Mouse (Mus musculus): ENCODE measurements around the gene Sun1.

Gene Sun1

GRCm38 (mm10) chr5:139282191-139282590, 81.8 kb downstream of the Sun1 start:
- in situ Hi-C loops (cut with MboI, MseI) = loop anchor here (5.0 kb wide), 2 partner anchors 50 to 75 kb away; no protein-coding TSS in a partner anchor

DNA sequence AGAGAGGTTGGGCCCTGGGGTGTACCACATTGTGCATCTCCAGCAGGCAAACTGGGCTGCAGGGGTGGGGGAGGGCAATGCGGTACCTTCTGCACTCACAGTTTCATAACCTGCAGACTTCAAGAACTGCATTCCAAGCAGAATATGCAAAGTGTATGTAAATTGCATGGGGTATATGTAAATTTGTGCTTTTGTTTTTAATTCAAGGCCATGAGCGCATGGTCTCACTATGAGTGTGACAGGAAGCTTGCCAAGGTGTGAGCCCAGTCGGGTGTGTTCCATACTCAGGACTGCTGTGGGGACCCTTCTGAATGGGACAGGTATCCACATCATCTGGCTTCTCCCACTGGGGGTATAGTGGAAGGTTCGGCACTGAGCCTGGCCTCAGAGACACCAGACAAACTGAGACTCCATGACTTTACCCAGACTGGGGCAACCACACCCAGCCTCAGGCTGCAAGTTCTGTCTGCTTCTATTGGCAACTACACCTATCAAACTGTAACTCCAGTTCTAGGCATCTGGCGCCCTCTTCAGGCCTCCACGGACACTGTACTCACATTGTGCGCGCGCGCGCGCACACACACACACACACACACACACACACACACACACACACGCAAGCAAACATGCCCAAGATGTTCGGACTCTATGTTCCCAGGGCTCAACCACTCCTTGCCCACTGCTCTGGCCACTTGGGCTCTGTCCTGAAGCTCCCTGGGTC, 83.2 kb downstream of the Sun1 start:
- in situ Hi-C loops (cut with MboI, MseI) = loop anchor here (5.0 kb wide), 2 partner anchors 49 to 74 kb away; no protein-coding TSS in a partner anchor

- in situ Hi-C loops (cut with MboI, MseI) = no loop called here
Observed at GRCm38 (mm10) chr5:139285383-139286067, 85.1 kb downstream of the Sun1 start.

DNA sequence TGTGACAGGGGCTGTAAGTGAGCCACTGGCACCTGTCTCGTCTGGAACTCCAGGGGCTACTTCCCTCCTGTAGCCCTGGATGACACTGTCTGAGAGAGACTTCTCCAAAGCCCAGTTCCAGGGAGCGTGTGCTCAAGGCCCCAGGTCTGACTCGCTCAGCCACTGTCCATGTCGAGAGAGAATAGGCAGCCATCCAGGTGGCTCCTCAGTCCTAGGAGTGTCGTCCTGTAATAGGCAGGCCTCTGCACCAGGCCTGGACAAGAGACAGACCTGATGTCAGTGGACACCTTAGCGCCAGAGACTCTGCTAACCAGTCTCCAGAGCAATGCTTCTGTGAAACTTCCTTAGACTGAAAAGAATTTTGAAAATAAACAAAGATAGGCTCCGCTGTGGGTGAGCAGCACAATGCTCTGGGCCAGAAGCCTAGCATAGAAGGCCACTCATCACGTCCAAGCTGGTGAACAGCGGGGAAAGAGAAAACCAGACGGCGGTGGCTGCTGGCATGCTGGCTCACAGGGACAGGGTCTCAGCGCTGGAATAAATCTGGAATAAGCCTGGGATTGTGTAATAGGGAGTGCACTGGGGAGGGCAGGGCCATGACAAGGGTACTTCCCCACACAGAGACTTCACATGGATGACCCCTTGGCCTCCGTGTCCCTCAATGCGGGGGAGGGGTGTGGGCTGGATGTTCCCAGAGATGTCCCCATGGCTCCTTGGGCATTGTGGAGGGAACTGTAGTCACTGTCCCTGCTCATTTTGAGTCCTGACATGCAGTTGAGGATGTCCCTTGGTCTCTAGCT, 85.9 kb downstream of the Sun1 start:
- in situ Hi-C loops (cut with MboI, MseI) = no loop called here

DNA sequence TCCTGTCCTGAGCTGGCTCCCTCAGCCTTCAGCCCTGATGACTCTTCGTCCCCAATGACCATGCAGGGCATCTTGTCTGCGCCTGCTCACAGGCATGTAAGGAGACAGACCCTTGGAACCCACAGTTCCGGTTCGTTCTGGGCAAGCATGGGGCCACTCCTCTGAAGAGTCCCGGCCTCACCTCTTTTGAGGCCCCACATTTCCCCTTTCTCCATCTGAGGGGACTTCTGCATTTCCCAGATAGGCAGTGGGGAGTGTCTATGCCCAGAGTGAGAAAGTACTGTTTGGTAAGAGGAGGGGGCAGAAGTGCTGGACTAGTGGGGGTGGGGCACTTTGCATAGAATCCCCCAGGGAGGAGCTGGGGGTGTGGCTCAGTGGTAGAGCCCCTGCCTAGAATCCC, 86.7 kb downstream of the Sun1 start:
- in situ Hi-C loops (cut with MboI, MseI) = no loop called here

DNA sequence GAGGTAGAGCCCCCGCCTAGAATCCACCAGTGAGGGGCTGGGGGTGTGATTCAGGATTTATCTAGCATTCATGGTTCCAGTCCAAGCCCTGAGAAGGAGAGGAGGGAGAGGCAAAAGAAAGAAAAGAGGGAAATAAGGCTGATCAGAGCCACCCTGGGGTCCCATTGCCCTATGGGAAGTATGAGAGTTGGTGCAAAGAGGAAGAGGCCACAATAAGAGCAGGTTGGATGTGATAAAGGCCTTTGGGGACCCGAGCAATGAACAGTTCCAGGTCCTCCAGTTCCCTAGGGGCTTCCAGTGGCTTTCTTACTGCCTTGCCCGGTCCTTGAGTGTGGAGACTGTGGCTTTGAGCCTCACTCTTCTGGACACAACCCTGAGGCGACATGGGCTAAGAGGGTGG, 87.3 kb downstream of the Sun1 start:
- in situ Hi-C loops (cut with MboI, MseI) = no loop called here

- in situ Hi-C loops (cut with MboI, MseI) = no loop called here
Observed at GRCm38 (mm10) chr5:139288591-139288990, 88.2 kb downstream of the Sun1 start.

DNA sequence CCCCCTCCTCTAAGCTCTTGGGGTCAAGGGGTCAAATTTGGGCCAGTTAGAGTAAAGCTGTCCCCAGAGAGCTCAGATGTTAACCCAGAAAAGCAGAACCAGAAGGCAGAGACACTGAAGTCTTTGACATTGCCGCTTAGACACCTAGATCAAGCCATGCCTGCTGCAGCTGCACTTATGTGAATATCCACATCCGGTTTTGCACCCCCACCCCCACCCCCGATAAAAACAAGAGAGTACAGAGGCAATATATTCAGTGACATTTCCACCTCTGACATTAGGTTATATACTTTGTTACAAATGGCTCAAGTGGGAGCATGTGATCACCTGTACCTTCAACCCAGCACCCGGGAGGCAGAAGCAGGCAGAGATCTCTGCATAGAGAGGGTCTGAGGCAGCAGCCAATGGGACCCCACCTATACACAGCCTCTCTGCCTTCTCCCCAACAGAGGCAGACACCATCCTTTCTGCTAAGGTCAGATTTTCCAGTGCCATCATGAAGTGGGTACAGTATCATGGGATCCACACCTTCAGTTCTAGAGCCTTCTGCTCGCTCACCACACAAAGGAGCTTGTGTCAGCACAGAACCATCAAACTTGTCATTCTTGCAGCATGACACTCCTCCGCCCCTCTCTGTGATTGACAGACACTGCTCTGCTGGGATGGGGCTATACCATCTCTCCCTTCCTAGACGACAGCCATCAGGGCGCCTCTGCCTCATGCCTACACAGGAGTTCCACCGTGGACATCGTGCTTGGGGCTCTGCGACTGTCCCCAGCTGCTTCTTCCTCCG, 90.2 kb downstream of the Sun1 start:
- in situ Hi-C loops (cut with MboI, MseI) = no loop called here

- in situ Hi-C loops (cut with MboI, MseI) = no loop called here
Observed at GRCm38 (mm10) chr5:139291811-139292560, 91.5 kb downstream of the Sun1 start.

DNA sequence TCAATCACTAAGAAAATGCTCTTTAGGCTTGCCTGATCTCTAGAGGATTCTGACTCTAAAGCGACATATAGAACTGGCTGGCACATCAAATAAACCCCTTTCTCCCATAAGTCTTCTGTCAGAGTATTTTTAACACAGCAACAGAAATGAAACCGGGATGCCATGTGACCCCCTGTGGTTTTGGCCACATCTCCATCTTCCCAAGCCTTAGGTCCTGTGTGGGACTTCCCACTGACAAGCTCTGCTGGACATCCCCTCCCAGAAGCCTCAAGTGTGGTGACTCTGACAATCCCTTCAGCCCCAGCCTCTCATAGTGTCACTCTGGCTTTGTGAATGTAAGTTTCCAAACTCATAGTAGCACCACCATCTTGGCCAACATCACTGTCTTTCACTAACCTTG, 93.7 kb downstream of the Sun1 start:
- in situ Hi-C loops (cut with MboI, MseI) = no loop called here

DNA sequence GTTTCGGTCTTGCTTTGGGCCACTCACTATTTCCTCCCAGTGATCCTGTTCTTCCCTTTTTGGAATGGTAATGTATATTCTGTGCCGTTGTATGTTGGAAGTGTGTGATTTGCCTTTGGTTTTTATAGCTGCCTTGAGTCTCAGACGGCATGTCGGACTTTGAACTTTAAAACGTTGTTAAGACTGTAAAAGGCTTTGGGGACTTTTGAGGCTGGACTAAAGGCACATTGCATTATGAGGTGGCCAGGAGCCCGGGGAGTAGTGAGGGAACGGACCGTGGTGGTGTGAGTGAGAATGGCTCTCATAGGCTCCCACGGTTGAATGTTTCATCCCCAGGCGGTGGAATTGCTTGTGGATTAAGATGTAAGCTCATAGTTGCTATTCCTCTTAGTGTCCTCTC, 96.7 kb downstream of the Sun1 start:
- in situ Hi-C loops (cut with MboI, MseI) = no loop called here

- in situ Hi-C loops (cut with MboI, MseI) = no loop called here
Observed at GRCm38 (mm10) chr5:139297745-139298144, 97.3 kb downstream of the Sun1 start.

Measured in T-helper 2 cell (primary cell).